Mouse (Mus musculus) layer of hippocampus, postnatal 25 days (tissue): ENCODE measurements at regions not wholly inside any gene's neighbourhood (a gene's known extent, or its start where the extent isn't known, plus 50 kb on each side); places are given as distances from the start of the nearest gene placed in this dataset.

Source experiments
- DNase-seq, 2 experiments: peaks; one replicate each; pipeline ENCODE4 v3.0.0; 2022; ENCODE audit warnings: mixed read lengths in 2 of 2, low spot score in 1 of 2; ENCODE audit errors: extremely low spot score in 1 of 2

DNA sequence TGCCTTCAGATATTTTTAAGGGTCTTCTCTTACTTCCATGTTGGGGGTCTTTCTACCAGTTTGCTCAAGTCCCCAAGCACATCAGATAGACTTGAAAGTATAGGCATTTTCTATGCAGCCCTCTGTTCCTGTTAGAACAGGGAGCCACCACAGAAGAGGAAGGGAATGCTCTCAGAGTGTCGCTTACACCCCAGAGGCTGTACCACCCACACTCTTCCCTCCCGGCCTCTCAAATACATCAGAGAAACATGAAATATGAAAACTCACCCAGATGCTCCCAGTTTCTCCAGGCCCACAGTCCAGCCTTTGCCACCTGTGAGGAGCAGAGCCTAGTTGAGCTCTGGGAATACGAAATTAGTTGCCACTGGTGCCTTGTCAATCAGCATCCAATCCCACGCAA lies 423.2 kb upstream of the Meis1 start:
- DNase-seq = no peak

DNA sequence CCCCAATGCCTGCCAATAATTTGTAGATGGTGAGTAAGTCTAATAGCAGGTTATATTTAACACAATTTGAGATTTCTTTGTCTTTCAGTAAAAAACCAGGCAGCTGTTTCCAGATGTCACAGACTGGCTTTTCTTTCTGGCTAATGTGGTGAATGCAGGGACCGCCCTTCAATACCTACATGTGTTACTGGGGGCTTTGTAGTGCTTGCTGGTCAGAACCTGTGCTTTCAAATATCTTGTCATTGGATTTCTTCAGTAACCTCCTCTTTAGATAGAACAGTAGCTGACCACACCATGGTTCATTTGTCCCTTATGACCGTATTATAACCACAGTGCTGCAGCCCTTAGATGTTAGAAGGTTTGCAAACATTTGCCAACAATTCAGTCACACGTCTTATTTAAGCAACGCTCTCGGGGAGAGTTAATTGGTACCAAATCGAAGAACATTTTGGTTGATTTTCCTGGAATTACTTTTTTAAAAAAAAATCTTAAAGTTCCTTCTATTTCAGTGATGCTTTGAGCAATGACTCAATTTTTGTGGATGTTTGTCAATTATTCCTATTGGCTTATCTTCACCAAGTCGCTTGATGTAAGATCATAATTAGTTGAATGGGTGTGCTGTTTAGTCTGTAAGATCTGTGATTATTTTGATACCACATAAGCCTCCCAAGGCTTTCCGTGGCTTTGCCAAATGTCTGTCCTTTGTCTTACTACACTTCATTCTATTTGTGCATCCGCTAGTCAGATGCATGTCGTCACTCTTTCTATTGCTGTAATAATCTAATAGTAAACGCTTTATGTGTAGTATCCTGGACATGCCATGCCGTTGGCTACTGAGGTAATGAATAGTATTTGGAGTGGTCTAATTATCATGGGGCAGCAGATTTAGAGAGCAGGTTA lies 436.9 kb upstream of the Meis1 start:
- no peak for DNase-seq

DNA sequence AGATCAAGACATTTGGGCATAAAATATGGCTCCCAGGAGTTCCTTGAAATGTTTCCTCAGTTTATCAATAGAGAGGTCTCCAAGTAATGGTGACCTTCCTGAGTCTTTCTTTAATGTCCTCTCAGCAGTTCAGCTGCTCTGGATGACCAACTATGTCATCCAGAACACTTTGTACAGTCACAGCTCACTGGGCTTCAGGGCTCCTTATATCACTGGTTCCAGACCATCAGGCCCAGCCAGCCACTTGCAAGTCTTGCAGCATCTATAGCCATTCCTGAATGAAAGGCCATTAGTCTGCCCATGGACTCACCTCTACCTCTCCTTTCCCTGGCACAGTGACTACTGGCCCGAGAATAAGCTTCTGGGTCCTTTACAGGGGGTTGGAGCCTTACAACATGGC lies 437.8 kb upstream of the Meis1 start:
- no peak for DNase-seq

DNA sequence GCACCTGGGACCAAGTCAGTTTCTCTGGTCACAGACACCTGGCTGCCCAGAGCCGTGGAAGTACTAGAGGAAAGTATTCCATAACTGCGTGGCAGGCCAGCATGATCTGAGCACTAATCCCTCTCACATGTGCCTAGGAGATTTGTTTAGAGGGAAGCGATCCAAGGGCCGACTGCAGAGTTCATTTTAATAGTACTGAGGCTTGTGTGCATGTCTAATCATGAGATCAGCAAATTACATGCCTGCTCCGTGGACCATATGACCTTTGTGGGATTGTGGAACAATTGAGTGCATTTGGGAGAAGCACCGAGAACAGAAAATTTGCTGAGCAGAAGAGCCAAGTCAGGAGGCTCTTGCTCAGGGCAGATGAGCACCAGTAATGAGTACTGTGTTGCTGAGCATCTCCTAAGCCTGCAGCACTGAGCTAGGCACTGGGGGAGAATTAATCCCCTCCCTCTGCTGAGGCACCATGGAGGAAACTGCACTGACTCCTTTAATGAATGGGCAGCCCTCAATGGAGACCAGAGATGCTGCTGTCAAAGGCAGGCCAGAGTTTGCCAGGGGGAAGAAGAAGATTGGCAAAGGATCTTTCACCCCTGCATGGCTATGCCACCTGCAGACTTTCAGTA lies 445.1 kb upstream of the Meis1 start:
- no peak for DNase-seq

DNA sequence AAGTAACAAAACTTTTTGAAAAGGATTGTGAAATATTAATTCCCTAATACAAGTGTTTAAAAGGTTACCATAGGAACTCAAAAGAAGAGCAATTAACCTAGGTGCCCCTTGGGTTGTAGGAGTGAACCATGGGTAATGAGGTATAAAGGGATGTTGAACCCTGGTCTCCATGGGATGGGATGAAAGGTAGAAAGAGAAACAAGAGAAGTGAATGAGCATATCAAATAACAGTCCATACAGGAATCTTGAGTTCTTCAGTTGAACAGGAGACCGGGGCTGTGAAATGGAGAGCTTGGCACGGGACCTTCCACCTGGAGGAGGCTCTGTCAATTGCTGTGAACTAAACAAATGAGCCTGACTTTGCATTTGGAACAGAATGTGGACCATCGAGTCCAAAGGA lies 449.6 kb upstream of the Meis1 start:
- DNase-seq = no peak

DNA sequence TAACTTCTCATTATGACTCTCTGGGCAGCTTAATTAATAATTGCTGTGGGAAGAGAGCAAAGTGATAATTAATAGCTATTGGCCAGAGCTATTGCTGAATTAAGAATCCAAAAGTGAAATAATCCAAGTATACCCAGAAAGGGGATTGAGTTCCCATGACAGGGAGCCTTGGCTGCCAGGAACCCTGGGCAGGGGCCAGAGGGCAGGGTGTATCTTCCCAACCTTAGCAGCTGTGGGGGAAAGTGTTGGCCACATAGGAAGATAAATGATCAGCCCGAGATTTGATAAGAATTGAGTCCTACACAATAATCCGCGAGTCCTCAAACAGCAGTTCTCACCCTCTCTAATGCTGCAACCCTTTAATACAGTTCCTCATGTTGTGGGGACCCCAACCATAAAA lies 450.0 kb upstream of the Meis1 start:
- DNase-seq = no peak

DNA sequence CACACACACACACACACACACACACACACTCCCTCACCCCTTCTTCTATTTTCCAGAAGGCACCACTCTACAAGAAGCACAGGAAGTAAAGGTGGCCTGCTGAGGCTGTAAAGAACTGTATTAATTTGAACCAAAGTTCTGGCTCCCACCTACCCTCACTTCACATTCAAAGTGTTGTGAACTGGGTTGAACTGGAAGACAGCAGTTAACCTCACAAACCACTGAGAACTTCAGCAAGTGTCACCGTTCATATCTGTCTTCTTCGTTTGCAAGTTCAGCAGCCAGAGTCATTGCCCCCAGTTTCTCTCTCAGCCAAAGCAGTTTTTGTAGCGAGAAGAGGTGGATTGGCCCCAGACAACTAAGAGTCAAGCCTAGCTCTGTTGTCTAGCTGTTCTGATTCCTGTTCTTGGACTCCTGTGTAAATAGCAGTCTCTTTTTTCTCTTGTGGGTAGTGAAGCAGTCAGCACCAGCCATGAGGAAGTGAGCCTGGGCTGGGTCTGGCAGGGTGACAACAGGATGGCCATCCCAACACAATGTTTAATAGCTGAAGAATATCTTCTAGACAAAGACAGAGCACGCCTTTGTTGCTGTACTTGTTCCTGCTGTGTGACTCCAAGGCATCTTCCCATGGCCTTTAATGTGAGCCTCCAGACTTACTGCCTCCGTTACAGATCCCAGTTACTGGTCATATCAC lies 452.0 kb upstream of the Meis1 start:
- DNase-seq = no peak

DNA sequence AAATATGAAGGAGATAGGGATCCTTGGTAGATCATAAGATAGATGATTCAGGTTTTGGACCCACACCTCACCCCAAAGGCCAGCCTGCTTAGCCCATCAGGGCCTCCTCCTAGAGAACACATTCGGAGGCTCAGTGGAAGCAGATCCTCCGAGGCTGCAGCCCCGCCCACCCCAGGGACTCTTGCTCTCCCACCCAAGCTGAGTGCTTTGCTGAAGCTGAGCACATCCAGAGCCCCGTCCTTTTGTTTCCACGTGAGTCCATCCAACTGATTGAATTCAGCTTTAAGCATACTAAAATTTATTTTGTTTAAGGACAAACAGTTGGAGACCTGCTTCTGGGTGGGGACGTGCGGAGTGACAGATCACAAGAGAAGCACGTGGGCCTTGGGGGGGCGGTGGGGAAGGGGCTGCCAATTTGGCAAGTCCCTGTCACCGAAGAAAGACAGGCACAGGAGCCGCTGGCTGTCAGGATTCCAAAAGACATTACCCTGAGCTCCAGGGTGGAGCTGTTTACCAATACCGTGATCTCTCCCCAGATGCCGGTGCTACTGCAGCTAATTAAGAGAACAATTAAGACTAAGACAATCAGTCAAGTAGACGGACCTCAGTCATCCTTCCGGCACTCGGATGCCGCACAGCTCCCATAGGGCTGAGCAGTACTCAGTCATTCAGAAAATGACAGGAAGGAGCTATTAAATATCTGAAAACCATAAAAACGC lies 448.9 kb upstream of the Spred2 start:
- DNase-seq = no peak

DNA sequence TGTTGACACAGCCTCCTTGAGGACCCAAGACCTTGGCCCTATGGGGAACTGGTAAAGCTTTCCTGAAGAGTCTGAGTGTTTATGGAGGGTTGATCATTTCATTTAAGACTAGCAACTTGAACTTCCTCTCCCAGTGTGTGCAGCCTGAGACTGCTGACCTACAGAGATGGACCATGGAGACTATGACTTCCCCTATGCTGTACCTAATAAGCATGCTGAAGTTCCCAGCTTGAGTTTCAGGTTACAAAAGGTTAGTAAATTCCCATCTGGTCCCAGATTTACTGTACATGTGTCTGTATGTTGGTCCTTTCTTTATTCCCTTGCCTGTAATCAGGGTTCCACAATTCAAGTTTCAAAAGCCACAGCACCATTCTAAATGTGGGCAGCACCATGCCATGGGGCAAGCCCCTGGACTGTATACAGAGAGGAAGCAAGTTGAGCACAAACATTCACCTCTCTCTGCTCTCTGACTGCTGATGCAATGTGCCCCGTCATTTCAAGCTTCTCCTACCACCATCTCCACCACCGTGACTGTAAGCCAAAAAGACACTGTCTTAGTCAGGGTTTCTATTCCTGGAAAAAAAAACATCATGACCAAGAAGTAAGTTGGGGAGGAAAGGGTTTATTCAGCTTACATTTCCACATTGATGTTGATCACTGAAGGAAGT lies 431.0 kb upstream of the Spred2 start:
- DNase-seq = no peak

DNA sequence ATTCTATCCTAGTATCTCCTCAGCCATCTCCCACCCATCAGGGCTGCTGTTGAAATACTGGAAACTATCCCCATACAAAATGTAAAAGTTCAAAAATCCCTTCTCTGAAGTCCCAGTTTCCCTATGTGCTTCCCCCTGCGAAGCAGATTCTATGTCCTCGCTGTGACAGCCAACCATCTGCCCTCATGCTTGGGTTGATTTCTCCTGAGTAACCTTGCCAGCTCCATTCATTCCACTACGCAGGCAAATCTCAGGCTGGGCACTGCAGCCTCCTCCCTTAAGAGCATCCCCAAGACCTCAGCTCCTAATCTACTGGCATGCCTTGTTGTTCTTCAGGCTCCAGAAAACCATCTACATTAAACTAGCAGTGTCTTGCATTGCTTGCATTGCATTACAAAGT lies 402.5 kb upstream of the Spred2 start:
- DNase-seq = no peak

DNA sequence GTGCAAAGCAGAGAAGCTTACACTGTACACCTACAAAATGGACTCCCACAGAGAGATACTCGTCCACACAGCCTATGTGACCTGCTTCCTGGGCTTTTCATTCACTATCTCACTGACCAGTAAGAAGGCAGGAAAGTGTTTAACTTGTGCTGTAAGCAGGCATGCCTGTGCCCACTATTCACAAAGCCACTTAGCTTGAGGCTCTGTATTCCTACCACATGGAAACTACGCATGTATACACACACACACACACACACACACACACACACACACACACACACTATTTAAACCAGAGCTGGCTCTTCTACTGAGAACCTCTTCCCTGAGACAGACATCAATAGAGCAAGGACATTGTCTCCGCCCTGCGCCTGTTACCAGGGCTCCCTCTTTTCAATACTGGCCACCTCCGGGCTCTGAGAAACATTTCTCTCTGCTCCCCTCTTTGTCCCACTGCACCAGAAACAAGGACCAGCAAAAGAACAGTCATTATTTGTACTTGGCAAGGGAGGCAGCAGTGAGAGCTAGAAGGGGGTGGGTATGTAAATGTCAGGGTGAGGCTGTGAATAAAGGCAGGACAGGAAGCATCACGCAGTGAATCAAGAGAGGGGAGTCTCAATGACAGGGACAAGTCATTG lies 400.2 kb upstream of the Spred2 start:
- no peak for DNase-seq

DNA sequence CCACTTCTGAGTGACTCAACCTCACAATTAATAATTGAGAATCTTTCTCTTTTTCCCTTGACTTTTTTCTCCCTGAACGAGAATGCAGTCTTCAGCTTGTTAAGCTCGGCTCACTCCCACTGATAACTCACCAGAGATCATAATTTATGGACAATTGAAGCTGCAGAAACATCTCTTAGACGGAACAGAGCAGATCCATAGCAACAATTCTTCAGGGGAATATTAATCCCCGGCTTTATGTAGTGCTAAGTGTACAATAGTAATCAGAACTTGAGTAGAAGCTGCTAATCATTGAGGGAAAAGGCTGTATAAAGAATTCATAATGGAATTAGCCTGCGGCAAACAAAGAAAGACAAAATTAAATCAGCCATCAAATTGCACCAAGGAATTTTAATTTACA lies 395.0 kb upstream of the Spred2 start:
- no peak for DNase-seq

DNA sequence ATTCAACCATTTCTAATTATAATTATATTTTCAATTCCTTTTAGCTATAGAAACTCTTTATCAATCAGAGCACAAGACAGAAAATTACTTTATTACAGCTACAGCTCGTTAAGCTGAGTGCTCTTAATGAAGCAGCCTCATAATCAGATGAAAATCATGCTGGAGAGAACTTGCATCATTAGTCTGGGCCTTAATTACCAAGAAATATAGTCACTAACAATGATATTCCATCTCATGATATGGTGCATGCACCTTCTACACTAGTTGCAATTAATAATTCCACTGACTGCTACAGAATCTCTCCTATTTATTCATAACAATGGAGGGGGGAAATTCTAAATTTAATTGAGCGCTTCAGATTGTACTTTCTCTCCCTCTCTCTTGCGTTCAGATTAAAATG lies 393.5 kb upstream of the Spred2 start:
- no peak for DNase-seq

DNA sequence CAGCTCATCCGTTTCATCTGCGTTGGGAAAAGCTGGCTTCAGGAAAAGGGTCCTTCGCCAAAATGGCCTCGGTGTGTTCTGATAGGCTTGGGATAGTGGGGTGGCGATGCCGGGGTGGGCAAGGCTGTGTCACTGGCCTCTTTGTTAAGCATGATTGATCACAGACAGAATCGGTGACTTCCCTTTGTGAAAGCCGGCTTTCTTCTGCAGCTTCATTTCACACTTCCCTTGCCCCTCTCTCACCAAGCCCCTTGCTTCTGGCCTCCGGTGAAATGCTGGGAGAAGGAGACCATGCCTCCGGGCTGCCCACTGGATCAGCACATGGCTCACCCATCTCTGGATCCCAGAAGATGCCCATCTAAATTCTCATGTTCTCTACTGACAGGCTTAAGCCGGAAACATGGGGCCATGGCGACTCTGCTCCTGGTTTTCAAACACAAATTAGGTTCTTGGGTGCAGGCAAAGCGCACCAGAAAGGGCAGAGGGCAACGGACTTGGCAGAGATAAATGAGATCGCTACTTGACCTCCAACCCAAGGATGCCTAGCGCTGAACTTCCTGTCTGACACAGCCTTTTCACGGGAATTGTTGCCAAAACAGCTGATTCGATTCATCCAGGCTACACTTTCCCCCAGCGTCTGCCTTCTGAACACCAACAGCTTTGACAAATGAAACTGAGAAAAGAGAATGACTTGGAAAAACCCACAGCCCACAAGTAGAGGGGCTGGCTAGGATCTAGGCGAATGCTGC lies 392.7 kb upstream of the Spred2 start:
- DNase-seq = no peak

DNA sequence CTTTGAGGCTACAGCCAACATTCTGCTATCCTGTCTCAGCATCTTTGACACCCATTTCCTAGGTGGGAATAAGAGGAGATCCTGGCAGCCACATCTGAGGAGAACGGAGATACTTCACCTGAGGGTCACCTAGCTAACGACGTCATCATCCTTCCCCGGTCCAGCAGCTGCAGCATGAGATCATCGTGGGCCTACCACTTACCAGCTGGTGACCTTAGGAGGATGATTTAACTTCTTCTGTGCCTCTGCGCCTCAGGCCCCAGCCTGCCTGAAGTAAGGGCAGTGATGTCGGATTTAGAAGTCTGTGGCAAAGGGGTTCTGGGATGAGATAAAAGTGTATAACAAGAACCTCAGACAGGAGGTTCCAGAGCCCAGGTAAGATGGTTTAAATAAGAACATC lies 391.3 kb upstream of the Spred2 start:
- no peak for DNase-seq

DNA sequence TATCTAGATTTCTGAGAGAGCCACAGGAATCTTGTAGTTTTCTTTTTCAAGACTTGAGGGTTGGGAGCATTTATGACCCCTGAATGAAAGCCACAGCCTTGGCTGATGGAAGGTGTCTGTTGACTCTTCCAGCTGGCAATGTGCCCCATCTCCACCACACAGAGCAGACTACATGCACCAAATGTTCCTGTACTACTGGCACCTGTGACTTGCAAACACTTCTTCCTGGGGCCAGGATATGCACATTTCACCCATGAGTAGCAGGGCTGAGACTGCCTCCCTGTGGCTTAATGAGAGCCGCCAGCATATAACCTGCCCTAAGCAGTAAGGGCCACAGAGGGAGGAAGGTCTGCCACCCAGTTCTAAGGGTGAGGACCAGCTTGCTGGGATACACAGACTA lies 390.5 kb upstream of the Spred2 start:
- no peak for DNase-seq

DNA sequence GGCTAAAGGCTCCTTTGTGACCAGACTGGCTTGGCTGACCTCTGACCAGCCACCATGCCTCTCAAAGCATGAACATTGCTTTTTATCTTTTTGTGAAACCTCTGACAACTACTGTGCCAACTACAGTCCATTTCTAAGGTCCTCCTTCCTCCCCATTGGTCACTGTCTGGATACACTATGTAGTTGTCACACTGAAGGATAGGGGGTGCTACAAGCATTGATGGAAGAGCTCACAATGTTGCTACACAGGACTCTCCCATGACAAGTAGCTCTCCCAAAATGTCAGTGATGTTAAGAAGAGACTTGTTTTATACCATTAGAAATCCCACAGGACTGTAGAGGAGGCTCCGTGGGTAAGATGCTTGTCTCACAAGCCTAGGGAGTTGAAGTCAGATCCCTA lies 389.0 kb upstream of the Spred2 start:
- DNase-seq = no peak

DNA sequence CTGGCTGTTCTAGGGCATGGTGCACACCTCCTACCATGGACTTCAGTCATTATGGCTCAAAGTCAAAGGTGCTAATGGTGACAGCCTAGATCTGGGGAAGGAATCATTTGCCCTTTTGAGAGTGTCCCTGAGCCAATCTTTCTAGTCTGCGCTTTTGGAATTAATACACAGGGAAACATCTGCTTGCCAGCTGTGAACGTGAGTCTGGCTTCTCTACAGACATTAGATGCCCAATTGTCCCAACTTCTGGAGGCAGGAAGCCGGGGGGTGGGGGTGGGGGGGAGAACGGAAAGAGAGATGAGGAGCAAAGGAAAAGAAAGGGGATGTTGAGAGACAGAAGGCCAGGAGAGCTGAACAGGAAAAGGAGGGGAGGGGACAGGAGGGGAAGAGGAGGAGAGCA lies 377.9 kb upstream of the Spred2 start:
- DNase-seq = no peak

DNA sequence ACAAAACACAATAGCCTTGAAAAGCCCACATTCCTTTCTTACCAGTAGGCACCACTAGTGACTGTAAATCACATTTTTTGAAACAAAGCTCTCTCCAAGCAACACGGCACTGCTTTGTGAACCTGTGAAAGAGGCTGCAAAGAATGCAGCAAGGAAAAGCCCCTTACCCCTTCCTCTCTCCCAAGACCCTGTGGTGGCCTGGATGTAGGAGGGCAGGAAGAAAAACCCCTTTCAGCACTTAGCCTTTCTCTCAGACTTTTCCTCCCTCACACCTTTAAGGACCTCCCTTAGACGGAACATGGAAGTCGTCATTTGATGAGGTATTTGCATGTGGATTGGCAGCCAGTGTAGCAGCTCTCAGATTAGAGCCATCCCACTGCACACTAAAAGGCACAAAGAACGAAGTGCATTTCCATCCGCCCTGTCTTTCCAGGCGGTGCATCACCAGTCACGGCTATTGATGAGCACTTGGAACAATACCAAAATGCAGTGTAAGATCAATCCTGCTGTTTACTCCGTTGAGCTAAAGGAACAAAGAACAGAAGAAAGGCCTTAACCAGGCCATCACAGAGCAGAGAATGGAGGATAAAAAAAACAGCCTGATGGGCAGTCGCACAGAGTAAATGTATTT lies 369.7 kb upstream of the Spred2 start:
- DNase-seq = no peak
